Mouse (Mus musculus) frontal cortex, adult 2 months (tissue): Measurements from ENCODE around the gene Fuk. TPM values are rescaled to one million over a fixed set of nuclear protein-coding genes. Genes with fewer than 3 reads are reported as not detected.
"Not testable (repeated sequence)": the region's sequence is repeated elsewhere in the genome, so short reads cannot be mapped to it uniquely, and the experiment has no call there.

Source experiments
- DNase-seq, 2 experiments: peaks; one replicate each; pipeline ENCODE4 v3.0.0; 2022; ENCODE audit warnings: low spot score in 1 of 2; ENCODE audit errors: extremely low spot score in 1 of 2
- polyA plus RNA-seq: library from polyadenylated mRNA; depleted of rRNA; stranded (reverse); fragments of >200 nt; gene quantifications from 2 replicates; pipeline ENCODE4 v1.2.3, GENCODE M21; 2012; rRNA removed

Gene Fuk
- polyA plus RNA-seq: 15.8 and 18.4 TPM in 2 replicates

DNA sequence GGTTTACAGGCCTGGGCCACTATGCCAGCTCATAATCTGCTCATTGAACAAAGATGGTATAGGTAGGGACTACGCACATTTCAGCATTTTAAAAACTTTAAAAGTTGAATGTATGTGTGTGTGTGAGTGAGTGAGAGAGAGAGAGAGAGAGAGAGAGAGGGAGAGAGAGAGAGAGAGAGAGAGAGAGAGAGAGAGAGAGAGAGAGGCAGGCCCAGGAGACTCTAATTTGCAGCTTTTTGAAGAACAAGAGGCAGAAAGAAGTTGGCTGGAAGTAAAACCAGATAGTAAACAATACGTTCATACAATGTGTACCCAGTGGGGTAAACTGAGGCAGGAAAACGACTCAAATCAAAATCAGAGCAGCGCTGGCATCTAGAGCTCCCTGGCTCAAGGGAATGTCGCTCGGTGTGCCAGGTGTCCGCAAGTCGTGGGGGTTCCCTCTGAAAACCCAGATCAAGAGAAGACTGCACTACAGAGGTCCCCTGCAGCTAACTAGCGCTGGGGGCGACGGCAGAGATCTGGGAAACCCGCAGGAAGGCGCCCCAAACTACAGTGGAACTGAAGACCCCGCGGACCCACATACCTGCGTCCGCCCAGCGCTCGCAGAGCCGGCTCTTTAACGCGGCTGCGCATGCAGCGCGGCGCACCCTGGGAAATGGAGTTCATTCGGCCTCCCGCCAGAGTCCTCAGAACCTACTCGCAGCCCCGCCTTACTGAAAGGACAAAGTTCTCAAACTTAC lies at the start of gene Fuk:
TSS of gene Fuk (minus strand) at position 650 of the 740 bp plus-strand sequence.
- peak; percentile 59 to 89 for DNase-seq

GRCm38 (mm10) chr8:110950065-110950484 lies 47.8 kb upstream of the Fuk start:
- DNase-seq: peak in 1 of 2 experiments; percentile 65

DNA sequence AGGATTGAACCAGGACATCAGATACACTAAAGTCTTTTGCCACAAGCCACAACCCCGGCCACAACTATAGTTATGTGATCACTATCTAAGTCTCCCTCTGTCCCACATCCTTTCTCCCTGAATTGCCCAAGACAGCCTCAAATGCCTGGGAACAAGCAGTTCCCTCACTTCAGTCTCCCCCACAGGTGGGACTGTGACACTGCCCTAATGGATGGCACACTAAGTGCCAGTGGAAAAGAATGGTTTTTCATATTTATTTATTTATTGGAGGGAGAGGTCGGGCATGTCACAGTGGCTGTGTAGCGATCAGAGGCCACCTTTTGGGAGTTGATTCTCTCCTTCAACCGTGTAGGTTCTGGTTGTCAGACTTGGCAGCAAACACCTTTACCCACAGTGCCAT lies 43.4 kb upstream of the Fuk start:
- no peak for DNase-seq

GRCm38 (mm10) chr8:110944276-110944876 lies 42.1 kb upstream of the Fuk start:
- no peak for DNase-seq

GRCm38 (mm10) chr8:110941453-110941948 lies 39.2 kb upstream of the Fuk start:
- DNase-seq: no peak

DNA sequence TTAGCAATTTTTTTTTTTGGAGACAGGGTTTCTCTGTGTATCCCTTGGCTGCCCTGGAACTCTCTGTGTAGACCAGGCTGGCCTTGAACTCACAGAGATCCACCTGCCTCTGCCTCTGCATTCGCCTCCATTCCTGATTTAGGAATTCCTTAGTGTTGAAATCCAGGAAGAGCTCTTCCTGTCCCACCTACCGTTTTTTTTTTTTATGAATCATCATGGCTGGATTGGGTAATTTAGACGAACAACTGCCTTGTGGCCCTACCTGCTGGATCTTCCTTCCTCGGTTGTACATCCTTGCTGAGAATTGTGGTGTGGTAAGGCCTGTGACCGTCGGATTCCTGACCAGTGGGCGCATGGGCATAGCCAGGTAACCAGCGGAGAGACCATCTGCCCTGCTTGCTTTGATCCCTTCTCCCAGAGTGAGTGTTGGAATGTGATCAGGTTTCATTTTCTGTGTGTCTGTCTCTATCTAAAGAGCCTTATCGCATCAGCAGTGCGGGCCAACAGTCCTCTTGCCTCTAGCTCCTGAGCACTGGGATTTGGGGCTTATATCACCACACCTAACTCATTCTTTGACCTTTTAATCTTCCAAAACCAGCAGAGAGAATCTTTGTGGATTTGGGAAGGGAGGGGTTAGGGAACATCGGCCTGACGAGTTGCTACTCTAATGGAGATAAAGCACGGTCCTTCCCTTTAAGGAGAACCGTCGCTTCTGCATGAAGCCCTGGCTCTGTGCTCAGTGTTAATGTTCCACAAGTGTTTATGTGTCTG lies 38.6 kb upstream of the Fuk start:
- DNase-seq: no peak

GRCm38 (mm10) chr8:110938882-110939589 lies 36.7 kb upstream of the Fuk start:
- peak; percentile 81 to 87 for DNase-seq

DNA sequence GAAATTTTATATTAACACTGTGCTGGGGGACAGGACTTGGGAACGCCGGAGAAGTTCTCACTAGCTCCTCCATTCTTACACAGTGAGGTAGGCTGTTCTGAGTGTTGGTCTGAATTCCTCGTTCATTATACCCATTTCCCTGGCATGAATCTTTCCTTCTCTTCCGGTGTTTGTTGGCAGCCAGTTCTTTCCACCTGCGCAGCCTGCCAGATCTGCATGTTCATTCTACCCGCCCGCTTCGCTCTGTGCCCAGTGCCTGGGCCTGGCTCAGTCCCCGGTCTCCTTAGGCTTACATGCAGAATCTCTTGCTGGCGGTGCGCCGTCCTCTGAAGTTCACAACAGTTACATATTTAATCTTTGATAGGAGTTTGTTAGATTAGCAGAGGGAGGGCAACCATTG lies 33.9 kb upstream of the Fuk start:
- peak in 1 of 2 experiments; percentile 52 for DNase-seq

- no peak for DNase-seq
Measured at GRCm38 (mm10) chr8:110933272-110933671, 31.0 kb upstream of the Fuk start.

GRCm38 (mm10) chr8:110932444-110932843 lies 30.2 kb upstream of the Fuk start:
- no peak for DNase-seq

- DNase-seq: no peak
Measured at GRCm38 (mm10) chr8:110931176-110931939, 29.1 kb upstream of the Fuk start.

DNA sequence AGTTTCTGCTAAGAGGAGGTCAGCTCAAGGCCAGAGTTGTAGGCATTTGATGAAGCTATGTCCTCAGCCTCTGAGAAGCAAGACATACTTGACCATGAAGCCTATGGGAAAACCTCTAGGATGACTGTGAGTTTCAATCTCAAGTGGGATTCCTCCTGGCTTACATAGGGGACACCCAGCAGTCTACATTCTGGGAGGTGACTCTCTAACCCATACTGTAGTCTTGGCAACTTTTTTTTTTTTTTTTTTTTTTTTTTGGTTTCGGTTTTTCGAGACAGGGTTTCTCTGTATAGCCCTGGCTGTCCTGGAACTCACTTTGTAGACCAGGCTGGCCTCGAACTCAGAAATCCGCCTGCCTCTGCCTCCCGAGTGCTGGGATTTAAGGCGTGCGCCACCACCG lies 27.4 kb upstream of the Fuk start:
- not testable (repeated sequence) for DNase-seq

GRCm38 (mm10) chr8:110929066-110929465 lies 26.8 kb upstream of the Fuk start:
- no peak for DNase-seq

DNA sequence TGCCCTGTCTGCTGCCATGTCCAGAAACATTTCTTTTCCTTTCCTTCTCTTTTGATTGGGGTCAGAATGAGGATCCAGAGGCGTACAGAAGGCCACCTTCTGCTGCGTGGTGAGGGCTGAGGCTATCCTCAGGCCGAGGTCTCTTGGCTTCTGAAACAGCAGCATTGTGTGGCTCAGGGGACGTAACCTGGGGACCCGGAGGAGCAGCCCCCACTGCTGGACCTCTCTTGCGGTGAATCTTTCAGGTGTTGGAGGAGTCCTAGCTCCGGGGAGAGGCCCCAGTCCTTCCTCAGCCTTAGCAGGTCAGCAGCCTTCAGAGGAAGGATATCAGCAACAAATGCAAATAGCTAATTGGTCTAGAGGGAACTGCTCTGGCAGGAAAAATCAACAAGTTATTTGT lies 26.1 kb upstream of the Fuk start:
- no peak for DNase-seq

GRCm38 (mm10) chr8:110926690-110927089 lies 24.4 kb upstream of the Fuk start:
- DNase-seq: no peak

- DNase-seq: no peak
Measured at GRCm38 (mm10) chr8:110925691-110926140, 23.4 kb upstream of the Fuk start.

DNA sequence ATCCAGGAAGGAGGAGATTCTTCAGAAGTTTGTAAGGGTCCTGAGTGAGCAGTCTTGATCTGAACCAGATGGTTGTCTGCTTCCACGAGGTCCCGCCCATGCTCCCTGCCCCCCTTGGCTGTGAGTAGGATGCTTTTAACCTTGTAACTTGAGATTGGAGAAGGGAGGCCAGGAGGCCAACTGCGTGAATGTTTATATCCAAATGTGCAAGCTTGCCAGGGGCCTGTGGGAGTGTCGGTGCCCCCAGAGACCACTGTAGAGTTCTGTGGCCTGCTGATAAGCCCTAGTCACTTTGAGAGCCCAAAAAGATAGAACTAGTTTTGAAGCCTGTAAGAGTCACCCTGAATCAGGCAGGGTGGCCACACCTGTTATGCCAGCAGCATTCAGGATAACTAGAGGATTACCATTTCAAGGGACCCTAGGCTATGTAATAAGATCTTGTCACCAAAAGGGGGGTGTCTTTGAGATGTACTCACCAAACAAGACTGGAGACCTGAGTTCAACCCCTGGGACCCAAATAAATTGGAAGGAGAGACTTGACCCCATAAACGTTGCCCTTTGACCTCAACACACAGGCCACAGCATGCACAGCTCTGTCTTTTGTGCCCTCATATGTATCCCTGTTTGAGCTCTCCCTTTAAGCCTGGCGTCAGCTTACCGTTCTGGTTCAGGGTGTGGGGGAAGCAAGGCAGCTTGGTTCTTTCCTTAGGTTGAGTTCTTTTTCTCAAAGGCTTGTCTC lies 19.4 kb upstream of the Fuk start:
- no peak for DNase-seq

- no peak for DNase-seq
Measured at GRCm38 (mm10) chr8:110920773-110921277, 18.5 kb upstream of the Fuk start.
